Mouse (Mus musculus): ENCODE results near the gene Cavin3. TPM values are rescaled to one million over a fixed set of nuclear protein-coding genes. Genes with fewer than 3 reads are reported as not detected.
"Not testable (repeated sequence)": the region's sequence is repeated elsewhere in the genome, so short reads cannot be mapped to it uniquely, and the experiment has no call there.

Cavin3 gene
- total RNA-seq, 2 experiments from 2014 or later = 31.4 to 35.5 TPM

GRCm38 (mm10) chr7:105485029-105485428 is 2.9 kb upstream of the Cavin3 start:
- no peak for DNase-seq
- intact Hi-C loops (cut with DNase I) = loop anchor here (5.0 kb wide), 1 partner anchor 152 kb away; no protein-coding TSS in a partner anchor

GRCm38 (mm10) chr7:105482426-105482825 is 326 bp upstream of the Cavin3 start:
- peak; percentile 61 to 68 for DNase-seq
- intact Hi-C loops (cut with DNase I) = no loop called here

- DNase-seq = peak; percentile 56 to 58
- intact Hi-C loops (cut with DNase I) = no loop called here
These were observed 1.3 kb downstream of the Cavin3 start for GRCm38 (mm10) chr7:105480561-105481504.

DNA sequence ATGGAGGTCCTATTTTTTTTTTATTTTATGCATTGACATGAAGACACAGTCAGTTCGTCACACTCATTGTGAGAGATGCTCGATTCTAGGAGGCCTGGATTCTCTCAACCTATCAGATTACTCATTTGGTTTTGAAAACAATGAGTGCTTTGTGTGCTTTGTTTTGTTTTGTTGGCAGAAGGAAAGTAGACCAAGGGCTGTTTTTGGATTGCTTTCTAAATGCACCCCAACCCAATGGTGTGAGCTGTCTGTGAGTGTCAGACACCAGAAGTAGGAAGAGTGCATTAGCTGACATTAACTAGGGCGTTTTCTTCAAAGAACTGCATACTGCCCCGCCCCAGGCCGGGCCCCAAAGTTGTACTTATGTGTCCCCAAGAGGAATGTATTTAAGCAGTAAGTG is 2.0 kb downstream of the Cavin3 start:
- no peak for DNase-seq
- intact Hi-C loops (cut with DNase I) = no loop called here

GRCm38 (mm10) chr7:105479232-105479631 is 2.9 kb downstream of the Cavin3 start:
- no peak for DNase-seq
- intact Hi-C loops (cut with DNase I) = loop anchor here (2.0 to 10.0 kb wide), 2 partner anchors 38 to 254 kb away; no protein-coding TSS in a partner anchor

- intact Hi-C loops (cut with DNase I) = loop anchor here (1.0 to 10.0 kb wide), 3 partner anchors 38 to 254 kb away; no protein-coding TSS in a partner anchor
- no peak for DNase-seq
These were observed 3.8 kb downstream of the Cavin3 start for GRCm38 (mm10) chr7:105478344-105478743.

GRCm38 (mm10) chr7:105477841-105478240 is 4.3 kb downstream of the Cavin3 start:
- peak; percentile 36 to 63 for DNase-seq
- intact Hi-C loops (cut with DNase I) = loop anchor here (1.0 to 10.0 kb wide), 3 partner anchors 39 to 253 kb away; no protein-coding TSS in a partner anchor

DNA sequence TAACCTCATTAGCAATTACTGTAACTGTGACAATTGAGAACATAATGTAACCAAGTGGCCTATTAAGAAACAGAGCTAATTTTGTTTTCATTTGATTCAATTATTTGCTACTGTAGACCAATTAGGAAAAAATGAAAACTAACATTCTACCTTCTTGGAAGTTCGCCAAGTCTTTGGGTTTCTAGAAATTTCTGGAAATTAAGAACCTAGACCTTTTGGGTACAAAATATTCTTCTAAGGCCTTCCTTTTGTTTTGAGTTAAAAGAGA is 4.7 kb downstream of the Cavin3 start:
- no peak for DNase-seq
- intact Hi-C loops (cut with DNase I) = loop anchor here (10.0 kb wide), 1 partner anchor 253 kb away; no protein-coding TSS in a partner anchor

GRCm38 (mm10) chr7:105476683-105477432 is 5.2 kb downstream of the Cavin3 start:
- intact Hi-C loops (cut with DNase I) = loop anchor here (10.0 kb wide), 1 partner anchor 252 kb away; no protein-coding TSS in a partner anchor
- no peak for DNase-seq

GRCm38 (mm10) chr7:105475396-105475949 is 6.6 kb downstream of the Cavin3 start:
- DNase-seq = no peak
- intact Hi-C loops (cut with DNase I) = loop anchor here (10.0 kb wide), 1 partner anchor 251 kb away; no protein-coding TSS in a partner anchor

- DNase-seq = no peak
- intact Hi-C loops (cut with DNase I) = loop anchor here (10.0 kb wide), 1 partner anchor 250 kb away; no protein-coding TSS in a partner anchor
These were observed 7.3 kb downstream of the Cavin3 start for GRCm38 (mm10) chr7:105474771-105475315.

DNA sequence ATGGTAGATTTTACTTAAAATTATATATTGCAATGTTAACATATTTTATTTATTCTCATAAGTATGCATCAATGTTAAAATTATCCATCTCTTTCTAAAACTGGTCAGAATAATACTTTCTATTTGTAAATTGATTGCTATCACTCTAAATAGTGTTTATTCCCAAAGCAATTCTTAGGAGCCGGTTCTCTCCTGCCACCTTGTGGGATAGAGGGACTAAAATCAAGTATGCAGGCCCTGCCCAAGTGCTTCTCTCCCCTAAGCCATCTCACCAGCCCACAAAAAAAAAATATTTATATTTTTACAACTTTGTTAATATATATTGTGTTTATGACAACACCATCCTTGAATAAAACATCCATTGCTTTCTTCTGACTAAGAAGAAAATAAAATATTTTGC is 9.5 kb downstream of the Cavin3 start:
- DNase-seq = no peak
- intact Hi-C loops (cut with DNase I) = loop anchor here (10.0 kb wide), 1 partner anchor 248 kb away; no protein-coding TSS in a partner anchor

GRCm38 (mm10) chr7:105465505-105465904 is 16.6 kb downstream of the Cavin3 start:
- not testable (repeated sequence) for DNase-seq

DNA sequence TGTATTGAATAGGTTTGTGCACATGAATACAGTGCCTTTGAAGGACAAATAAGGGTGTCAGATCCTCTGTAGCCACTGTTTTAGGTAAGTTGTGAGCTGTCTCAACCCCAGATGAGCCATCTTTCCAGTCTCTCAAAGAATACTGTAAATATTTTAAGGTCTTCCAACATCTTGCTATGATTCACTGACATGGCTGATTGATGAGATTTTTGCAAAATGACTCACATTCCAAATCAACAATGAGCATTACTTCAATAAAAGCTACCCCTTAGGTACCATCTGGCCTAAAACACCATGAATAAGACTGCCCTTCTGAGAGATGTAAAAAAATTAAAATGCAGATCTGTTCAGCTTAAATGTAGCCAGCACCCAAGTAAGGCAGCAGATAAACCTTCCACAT is 23.6 kb downstream of the Cavin3 start:
- intact Hi-C loops (cut with DNase I) = no loop called here
- DNase-seq = no peak

More at GRCm38 (mm10) chr7:105465505-105465904, 16.6 kb downstream of the Cavin3 start:
- intact Hi-C loops (cut with DNase I) = not testable (repeated sequence)

DNA sequence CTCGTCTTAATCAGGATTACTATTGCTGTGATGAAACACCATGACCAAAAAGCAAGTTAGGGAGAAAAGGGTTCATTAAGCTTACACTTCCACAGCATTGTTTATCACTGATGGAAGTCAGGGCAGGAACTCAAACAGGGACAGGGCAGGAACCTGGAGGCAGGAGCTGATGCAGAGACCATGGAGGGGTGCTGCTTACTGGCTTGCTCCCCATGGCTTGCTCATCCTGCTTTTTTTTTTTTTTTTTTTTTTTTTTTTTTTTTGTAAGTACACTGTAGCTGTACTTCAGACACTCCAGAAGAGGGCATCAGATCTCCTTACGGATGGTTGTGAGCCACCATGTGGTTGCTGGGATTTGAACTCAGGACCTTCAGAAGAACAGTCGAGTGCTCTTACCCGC is 28.8 kb downstream of the Cavin3 start:
- intact Hi-C loops (cut with DNase I); DNase-seq: not testable (repeated sequence)

DNA sequence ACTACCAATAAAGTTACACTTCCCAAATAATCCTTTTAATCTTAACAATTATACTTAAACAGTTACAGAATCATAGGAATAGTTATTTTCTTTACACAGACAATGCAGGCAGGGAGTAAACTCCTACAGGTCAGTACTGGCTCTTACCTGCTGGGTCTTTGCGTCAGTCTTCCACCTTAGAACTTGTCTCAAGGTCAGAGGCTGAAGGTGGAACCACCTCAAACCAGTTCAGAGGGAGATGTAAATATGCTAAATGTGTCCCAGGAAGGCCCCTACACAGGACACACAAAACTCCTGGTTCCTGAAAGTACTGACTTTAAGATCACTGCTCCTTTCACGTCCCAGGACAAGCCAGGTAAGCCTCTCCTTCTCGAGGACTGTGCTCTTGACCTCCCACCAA is 37.0 kb downstream of the Cavin3 start:
- no peak for DNase-seq
- intact Hi-C loops (cut with DNase I) = no loop called here

DNA sequence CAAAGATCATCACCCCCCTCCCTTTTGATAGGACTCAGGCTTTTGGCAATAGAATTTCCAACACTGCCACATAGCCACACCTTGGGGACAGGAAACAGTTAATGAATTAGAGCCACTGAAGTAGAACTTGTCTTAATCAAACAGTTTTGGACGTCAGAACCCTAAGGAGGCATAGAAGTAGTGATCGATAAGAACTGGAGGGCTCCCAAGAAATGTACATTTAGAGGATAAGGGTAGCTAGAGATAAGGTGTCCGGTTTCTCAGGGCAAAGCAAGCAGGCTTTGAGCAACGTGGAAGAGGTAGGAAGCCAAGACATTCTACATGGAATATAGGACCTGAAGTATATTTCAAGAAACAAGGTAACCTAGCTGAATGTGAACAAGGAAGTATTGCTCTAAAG is 40.7 kb downstream of the Cavin3 start:
- intact Hi-C loops (cut with DNase I) = no loop called here
- no peak for DNase-seq

DNA sequence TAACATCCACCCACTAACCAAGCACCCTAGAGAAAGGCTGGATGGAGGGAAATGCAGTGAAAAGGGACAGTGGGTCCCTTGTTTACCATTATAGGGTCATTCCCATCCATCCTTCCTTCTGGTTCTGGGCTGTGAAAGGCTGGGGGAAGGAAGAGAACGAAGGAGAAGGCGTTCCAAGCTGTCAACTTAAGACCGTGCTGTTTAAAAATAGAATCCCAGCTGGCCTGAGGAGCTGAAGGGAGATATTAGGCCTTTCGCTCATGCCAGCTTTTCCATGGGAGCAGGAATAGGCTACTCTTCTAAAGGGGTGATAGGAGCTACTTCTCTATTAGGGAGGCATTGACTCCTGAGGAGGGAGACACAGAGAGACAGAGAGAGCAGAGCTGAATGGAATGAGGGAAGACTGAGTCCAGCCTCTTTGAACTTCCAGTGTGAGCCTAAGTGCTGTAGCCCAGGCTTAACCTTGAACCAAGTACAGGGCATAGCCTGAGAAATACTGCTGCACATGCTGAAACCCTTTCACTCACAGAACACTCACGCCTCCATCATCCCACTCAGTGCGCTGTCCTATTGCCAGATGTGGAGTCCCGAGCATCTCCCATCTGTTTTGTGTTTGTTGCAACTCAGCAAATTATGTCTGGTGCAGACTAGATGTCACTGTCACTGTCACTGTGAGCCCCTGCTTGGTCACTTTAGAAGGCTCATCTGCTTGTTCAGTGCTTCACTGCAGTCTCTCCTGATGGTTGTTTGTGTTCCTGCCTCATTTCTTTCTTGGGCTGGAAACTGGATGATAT is 43.9 kb downstream of the Cavin3 start:
- intact Hi-C loops (cut with DNase I) = no loop called here
- no peak for DNase-seq

DNA sequence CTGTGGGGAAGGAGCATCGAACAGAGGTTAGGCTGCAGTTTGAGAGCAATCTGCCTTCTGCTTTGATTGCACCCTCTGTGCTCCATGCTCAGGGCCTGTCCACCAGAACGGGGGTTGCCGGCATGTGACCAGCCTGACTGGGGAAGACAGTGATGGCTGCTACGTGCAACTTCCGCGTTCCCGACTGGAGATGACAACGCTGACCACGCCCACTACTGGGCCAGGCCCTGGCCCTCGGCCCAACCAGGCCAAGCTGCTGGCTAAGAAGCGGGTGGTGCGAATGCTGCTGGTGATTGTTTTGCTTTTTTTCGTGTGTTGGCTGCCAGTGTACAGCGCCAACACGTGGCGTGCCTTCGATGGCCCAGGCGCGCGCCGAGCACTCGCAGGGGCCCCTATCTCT is 47.3 kb downstream of the Cavin3 start:
- no peak for DNase-seq
- intact Hi-C loops (cut with DNase I) = no loop called here

GRCm38 (mm10) chr7:105433859-105434258 is 48.2 kb downstream of the Cavin3 start:
- no peak for DNase-seq
- intact Hi-C loops (cut with DNase I) = no loop called here
